Mouse (Mus musculus): ENCODE measurements around the gene Dio1.

The Dio1 gene

GRCm38 (mm10) chr4:107300902-107301555 is 5.9 kb downstream of the Dio1 start:
- no peak for DNase-seq (ENCODE audit: low read depth, low spot score)

- no peak for DNase-seq (ENCODE audit: low read depth, low spot score)
These were observed 6.6 kb downstream of the Dio1 start for GRCm38 (mm10) chr4:107300371-107300770.

GRCm38 (mm10) chr4:107299779-107300340 is 7.1 kb downstream of the Dio1 start:
- no peak for DNase-seq (ENCODE audit: low read depth, low spot score)

- DNase-seq (ENCODE audit: low read depth, low spot score), result no peak
These were observed 8.8 kb downstream of the Dio1 start for GRCm38 (mm10) chr4:107298071-107298606.

- no peak for DNase-seq (ENCODE audit: low read depth, low spot score)
These were observed 14.7 kb downstream of the Dio1 start for GRCm38 (mm10) chr4:107292273-107292662.

GRCm38 (mm10) chr4:107291611-107292272 is 15.2 kb downstream of the Dio1 start:
- no peak for DNase-seq (ENCODE audit: low read depth, low spot score)

GRCm38 (mm10) chr4:107287517-107287916 is 19.5 kb downstream of the Dio1 start:
- no peak for DNase-seq (ENCODE audit: low read depth, low spot score)

GRCm38 (mm10) chr4:107286386-107286785 is 20.6 kb downstream of the Dio1 start:
- no peak for DNase-seq (ENCODE audit: low read depth, low spot score)

GRCm38 (mm10) chr4:107285446-107286200 is 21.3 kb downstream of the Dio1 start:
- peak; percentile 39 for DNase-seq (ENCODE audit: low read depth, low spot score)

- no peak for DNase-seq (ENCODE audit: low read depth, low spot score)
These were observed 26.0 kb downstream of the Dio1 start for GRCm38 (mm10) chr4:107280843-107281475.

GRCm38 (mm10) chr4:107278188-107278707 is 28.7 kb downstream of the Dio1 start:
- peak; percentile 13 for DNase-seq (ENCODE audit: low read depth, low spot score)

- no peak for DNase-seq (ENCODE audit: low read depth, low spot score)
These were observed 32.5 kb downstream of the Dio1 start for GRCm38 (mm10) chr4:107274511-107274910.

GRCm38 (mm10) chr4:107273683-107274082 is 33.3 kb downstream of the Dio1 start:
- no peak for DNase-seq (ENCODE audit: low read depth, low spot score)

- DNase-seq (ENCODE audit: low read depth, low spot score), result no peak
These were observed 47.0 kb downstream of the Dio1 start for GRCm38 (mm10) chr4:107260001-107260400.

- DNase-seq (ENCODE audit: low read depth, low spot score), result no peak
These were observed 52.6 kb downstream of the Dio1 start for GRCm38 (mm10) chr4:107254414-107254813.

- peak; percentile 93 for DNase-seq (ENCODE audit: low read depth, low spot score)
These were observed 53.6 kb downstream of the Dio1 start, which contains the start of the genes Lrrc42 and Hspb11 for GRCm38 (mm10) chr4:107253125-107254091. Lrrc42 (minus strand) TSS chr4:107253532. Hspb11 (plus strand) TSS chr4:107253593.

- no peak for DNase-seq (ENCODE audit: low read depth, low spot score)
These were observed 54.4 kb downstream of the Dio1 start for GRCm38 (mm10) chr4:107252522-107252921.

GRCm38 (mm10) chr4:107250494-107250893 is 56.5 kb downstream of the Dio1 start:
- no peak for DNase-seq (ENCODE audit: low read depth, low spot score)

- no peak for DNase-seq (ENCODE audit: low read depth, low spot score)
These were observed 57.5 kb downstream of the Dio1 start for GRCm38 (mm10) chr4:107249471-107249870.

GRCm38 (mm10) chr4:107248061-107248460 is 58.9 kb downstream of the Dio1 start:
- DNase-seq (ENCODE audit: low read depth, low spot score), result no peak
